Mouse (Mus musculus) liver, embryonic 18 days (tissue): ENCODE data around the gene Olfr322. TPM values are rescaled to one million over a fixed set of nuclear protein-coding genes. Genes with fewer than 3 reads are reported as not detected.

ENCODE experiments used
- polyA plus RNA-seq: library from polyadenylated mRNA; depleted of rRNA; stranded (reverse); fragments of >200 nt; gene quantifications from 2 replicates; pipeline ENCODE4 v1.2.3, GENCODE M21; 2012; rRNA removed

Olfr322 gene
- 0.02 and 0.05 TPM in 2 replicates for polyA plus RNA-seq

GRCm38 (mm10) chr11:58658596-58658995, at the start of gene Olfr322:
Gene Olfr322 (plus strand): TSS chr11:58658782.

GRCm38 (mm10) chr11:58615975-58616374, 42.6 kb upstream of the Olfr322 start, which contains the start of gene 2210407C18Rik:
Gene 2210407C18Rik (minus strand): TSS chr11:58616075.

GRCm38 (mm10) chr11:58630401-58630800, 28.2 kb upstream of the Olfr322 start, which contains the start of gene Olfr323:
Gene Olfr323 (minus strand): TSS chr11:58630501.

GRCm38 (mm10) chr11:58640272-58640867, 18.2 kb upstream of the Olfr322 start, which contains the start of gene Trim58:
Gene Trim58 (plus strand): TSS chr11:58640465.

GRCm38 (mm10) chr11:58680799-58681198, 22.2 kb downstream of the Olfr322 start, which contains the start of gene Olfr320:
Gene Olfr320 (plus strand): TSS chr11:58681099.

GRCm38 (mm10) chr11:58698862-58699261, 40.3 kb downstream of the Olfr322 start, which contains the start of gene Olfr319:
Gene Olfr319 (plus strand): TSS chr11:58699162.

Other genes with a start within 250 kb of the Olfr322 start
- gene 1810065E05Rik, start 237.7 kb upstream of the Olfr322 start, polyA plus RNA-seq = not detected in 2 replicates
- gene Gm12253, start 226.2 kb upstream of the Olfr322 start, polyA plus RNA-seq = not detected in 2 replicates
- gene Lypd9, start 205.9 kb upstream of the Olfr322 start, polyA plus RNA-seq = not detected in 2 replicates
- not detected in 2 replicates for gene Olfr30, start 196.5 kb upstream of the Olfr322 start, polyA plus RNA-seq
- not detected in 2 replicates for gene Olfr332, start 166.2 kb upstream of the Olfr322 start, polyA plus RNA-seq
- gene Olfr331, start 156.2 kb upstream of the Olfr322 start, polyA plus RNA-seq = not detected in 2 replicates
- gene Olfr330, start 123.9 kb upstream of the Olfr322 start, polyA plus RNA-seq = not detected in 2 replicates
- not detected in 2 replicates for gene Olfr329-ps, start 112.4 kb upstream of the Olfr322 start, polyA plus RNA-seq
- gene Olfr328, start 103.1 kb upstream of the Olfr322 start, polyA plus RNA-seq = not detected in 2 replicates
- not detected in 2 replicates for gene Olfr224, start 88.2 kb upstream of the Olfr322 start, polyA plus RNA-seq
- not detected in 2 replicates for gene Olfr325, start 81.1 kb upstream of the Olfr322 start, polyA plus RNA-seq
- gene Olfr324, start 63.7 kb upstream of the Olfr322 start, polyA plus RNA-seq = not detected in 2 replicates
- gene 2210407C18Rik, start 42.7 kb upstream of the Olfr322 start, polyA plus RNA-seq = 0.07 TPM in 1 of 2 replicates, not detected in the other
- gene Olfr323, start 28.3 kb upstream of the Olfr322 start, polyA plus RNA-seq = not detected in 2 replicates
- 4.9 and 5.5 TPM in 2 replicates for gene Trim58, start 18.3 kb upstream of the Olfr322 start, polyA plus RNA-seq
- gene Olfr320, start 22.3 kb downstream of the Olfr322 start, polyA plus RNA-seq = not detected in 2 replicates
- gene Olfr319, start 40.4 kb downstream of the Olfr322 start, polyA plus RNA-seq = not detected in 2 replicates
- not detected in 2 replicates for gene Olfr318, start 65.2 kb downstream of the Olfr322 start, polyA plus RNA-seq
- gene Olfr317, start 80.4 kb downstream of the Olfr322 start, polyA plus RNA-seq = not detected in 2 replicates
- gene Olfr316, start 94.0 kb downstream of the Olfr322 start, polyA plus RNA-seq = not detected in 2 replicates
- gene Olfr315, start 114.4 kb downstream of the Olfr322 start, polyA plus RNA-seq = not detected in 2 replicates
- not detected in 2 replicates for gene Olfr314, start 124.2 kb downstream of the Olfr322 start, polyA plus RNA-seq
- 0.15 TPM in 1 of 2 replicates, not detected in the other for gene Fam183b, start 143.2 kb downstream of the Olfr322 start, polyA plus RNA-seq
- not detected in 2 replicates for gene Olfr313, start 156.2 kb downstream of the Olfr322 start, polyA plus RNA-seq
- not detected in 2 replicates for gene Olfr312, start 170.5 kb downstream of the Olfr322 start, polyA plus RNA-seq
- gene Olfr311, start 180.5 kb downstream of the Olfr322 start, polyA plus RNA-seq = not detected in 2 replicates
- 2.5 and 2.7 TPM in 2 replicates for gene Gm12258, start 188.4 kb downstream of the Olfr322 start, polyA plus RNA-seq
- 1.0 and 1.3 TPM in 2 replicates for gene 2810021J22Rik, start 208.4 kb downstream of the Olfr322 start, polyA plus RNA-seq
- 2.9 and 3.0 TPM in 2 replicates for gene Zfp39, start 245.4 kb downstream of the Olfr322 start, polyA plus RNA-seq